Mouse (Mus musculus): ENCODE results near the gene Tekt4. TPM values are rescaled to one million over a fixed set of nuclear protein-coding genes. Genes with fewer than 3 reads are reported as not detected.

Tekt4 gene
- polyA plus RNA-seq, 1 experiment, result not detected

- Histone ChIP-seq H3K27me3 (ENCODE audit: control insufficient read depth, insufficient read depth, insufficient read length) (no peaks in the 10 kb centered on the region), H3K4me2 (ENCODE audit: low read depth) (no peak overlapping the region), H3K79me2 (ENCODE audit: control insufficient read depth, insufficient read depth) (no peaks in the 10 kb centered on the region), H3K36me3 (ENCODE audit: control insufficient read depth, insufficient read depth) (no peaks in the 10 kb centered on the region), H3K4me3 (no peak overlapping the region), H3ac (ENCODE audit: control insufficient read depth, insufficient read length) (no peak overlapping the region)
- TF ChIP-seq MYOD1 (IDR thresholded peaks at IDR 0.05; ENCODE audit: control insufficient read depth in 1 of 3, insufficient read length in 2 of 3, low read depth in 2 of 3), result no peak
- no peak for TF ChIP-seq REST (IDR thresholded peaks at IDR 0.05; ENCODE audit: insufficient read depth, insufficient read length)
- no peak for TF ChIP-seq E2F4 (IDR thresholded peaks at IDR 0.05; ENCODE audit: insufficient read depth)
- TF ChIP-seq USF1 (IDR thresholded peaks at IDR 0.05; ENCODE audit: low read depth), result no peak
- no peak for TF ChIP-seq POLR2A (IDR thresholded peaks at IDR 0.05; ENCODE audit: insufficient read length, low read depth)
- TF ChIP-seq TCF3 (IDR thresholded peaks at IDR 0.05; ENCODE audit: insufficient read length, low read depth), result no peak
- no peak for TF ChIP-seq MYOG (IDR thresholded peaks at IDR 0.05; ENCODE audit: control insufficient read depth in 1 of 3, insufficient read depth in 1 of 3, insufficient read length in 2 of 3, low read depth in 2 of 3)
- TF ChIP-seq MAX (IDR thresholded peaks at IDR 0.05; ENCODE audit: low read depth), result no peak
- no peak for TF ChIP-seq POLR2AphosphoS2 (IDR thresholded peaks at IDR 0.05; ENCODE audit: insufficient read length, low read depth)
- no peak for TF ChIP-seq TCF12 (IDR thresholded peaks at IDR 0.05; ENCODE audit: insufficient read depth, poor library complexity, severe bottlenecking)
- TF ChIP-seq CEBPB (IDR thresholded peaks at IDR 0.05; ENCODE audit: insufficient read depth, poor library complexity, severe bottlenecking), result no peak
- no peak for TF ChIP-seq SRF (IDR thresholded peaks at IDR 0.05; ENCODE audit: control insufficient read depth, insufficient read length, low read depth)
These were observed 44.8 kb upstream of the Tekt4 start for GRCm38 (mm10) chr17:25409621-25410020.

DNA sequence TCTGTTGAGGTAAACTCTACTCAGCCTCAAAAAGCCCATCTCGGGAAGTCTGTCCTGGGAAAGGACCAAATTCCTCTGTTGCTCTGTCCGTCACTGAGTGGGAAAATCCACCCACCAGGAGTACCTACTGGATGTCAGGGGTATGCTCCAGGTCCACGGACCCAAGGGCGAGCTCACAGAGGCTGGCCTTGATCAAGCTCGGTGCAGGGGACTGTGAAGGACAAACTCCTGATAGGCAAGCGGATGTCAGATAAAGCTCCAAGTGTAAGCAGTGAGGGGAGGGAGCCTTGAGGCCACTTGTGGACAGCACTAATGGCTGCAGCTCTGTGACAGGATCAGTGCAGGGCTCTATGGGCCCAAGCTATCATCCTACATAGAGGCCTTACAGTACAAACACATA, 44.2 kb upstream of the Tekt4 start:
- H3K4me2 ChIP-seq (ENCODE audit: low read depth), result no peak overlapping the region
- H3K36me3 ChIP-seq (ENCODE audit: control insufficient read depth, insufficient read depth), result no peaks in the 10 kb centered on the region
- H3K79me2 ChIP-seq (ENCODE audit: control insufficient read depth, insufficient read depth), result no peaks in the 10 kb centered on the region
- H3ac ChIP-seq (ENCODE audit: control insufficient read depth, insufficient read length), result no peak overlapping the region
- no peak overlapping the region for H3K4me3 ChIP-seq
- no peaks in the 10 kb centered on the region for H3K27me3 ChIP-seq (ENCODE audit: control insufficient read depth, insufficient read depth, insufficient read length)
- TF ChIP-seq TCF3 (IDR thresholded peaks at IDR 0.05; ENCODE audit: insufficient read length, low read depth), result no peak
- no peak for TF ChIP-seq TCF12 (IDR thresholded peaks at IDR 0.05; ENCODE audit: insufficient read depth, poor library complexity, severe bottlenecking)
- no peak for TF ChIP-seq MAX (IDR thresholded peaks at IDR 0.05; ENCODE audit: low read depth)
- TF ChIP-seq E2F4 (IDR thresholded peaks at IDR 0.05; ENCODE audit: insufficient read depth), result no peak
- no peak for TF ChIP-seq MYOG (IDR thresholded peaks at IDR 0.05; ENCODE audit: control insufficient read depth in 1 of 3, insufficient read depth in 1 of 3, insufficient read length in 2 of 3, low read depth in 2 of 3)
- TF ChIP-seq POLR2AphosphoS2 (IDR thresholded peaks at IDR 0.05; ENCODE audit: insufficient read length, low read depth), result no peak
- no peak for TF ChIP-seq CEBPB (IDR thresholded peaks at IDR 0.05; ENCODE audit: insufficient read depth, poor library complexity, severe bottlenecking)
- TF ChIP-seq MYOD1 (IDR thresholded peaks at IDR 0.05; ENCODE audit: control insufficient read depth in 1 of 3, insufficient read length in 2 of 3, low read depth in 2 of 3), result no peak
- no peak for TF ChIP-seq USF1 (IDR thresholded peaks at IDR 0.05; ENCODE audit: low read depth)
- no peak for TF ChIP-seq SRF (IDR thresholded peaks at IDR 0.05; ENCODE audit: control insufficient read depth, insufficient read length, low read depth)
- TF ChIP-seq REST (IDR thresholded peaks at IDR 0.05; ENCODE audit: insufficient read depth, insufficient read length), result no peak
- TF ChIP-seq POLR2A (IDR thresholded peaks at IDR 0.05; ENCODE audit: insufficient read length, low read depth), result no peak

GRCm38 (mm10) chr17:25410786-25411185, 43.6 kb upstream of the Tekt4 start:
- TF ChIP-seq CEBPB (IDR thresholded peaks at IDR 0.05; ENCODE audit: insufficient read depth, poor library complexity, severe bottlenecking), result no peak
- Histone ChIP-seq H3ac (ENCODE audit: control insufficient read depth, insufficient read length) (no peak overlapping the region), H3K4me3 (no peak overlapping the region), H3K36me3 (ENCODE audit: control insufficient read depth, insufficient read depth) (no peaks in the 10 kb centered on the region), H3K79me2 (ENCODE audit: control insufficient read depth, insufficient read depth) (no peaks in the 10 kb centered on the region), H3K4me2 (ENCODE audit: low read depth) (peak overlapping the region; percentile 24), H3K27me3 (ENCODE audit: control insufficient read depth, insufficient read depth, insufficient read length) (no peaks in the 10 kb centered on the region)

DNA sequence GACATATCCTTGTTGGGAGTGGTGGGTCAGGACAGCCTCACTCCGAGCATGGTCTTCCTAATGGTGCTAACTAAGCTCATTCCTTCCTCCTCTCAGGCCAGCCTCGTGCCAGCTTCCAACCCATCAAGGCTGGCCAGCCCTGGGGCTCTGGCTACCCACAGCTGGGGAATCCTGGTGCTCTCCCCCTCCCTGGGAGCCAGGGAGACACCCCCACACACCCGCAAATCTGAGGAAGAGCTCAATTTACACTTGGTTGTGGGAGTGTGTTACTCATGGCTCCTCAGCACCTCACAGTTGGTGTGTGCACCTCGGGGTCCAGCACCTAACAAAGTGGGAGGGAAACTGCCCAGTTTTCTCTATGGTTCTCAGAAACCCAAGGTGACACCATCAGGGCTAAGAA, 43.2 kb upstream of the Tekt4 start:
- H3ac ChIP-seq (ENCODE audit: control insufficient read depth, insufficient read length), result no peak overlapping the region
- TF ChIP-seq USF1 (IDR thresholded peaks at IDR 0.05; ENCODE audit: low read depth) (no peak), REST (IDR thresholded peaks at IDR 0.05; ENCODE audit: insufficient read depth, insufficient read length) (no peak), MAX (IDR thresholded peaks at IDR 0.05; ENCODE audit: low read depth) (no peak), CEBPB (IDR thresholded peaks at IDR 0.05; ENCODE audit: insufficient read depth, poor library complexity, severe bottlenecking) (no peak), TCF12 (IDR thresholded peaks at IDR 0.05; ENCODE audit: insufficient read depth, poor library complexity, severe bottlenecking) (no peak), SRF (IDR thresholded peaks at IDR 0.05; ENCODE audit: control insufficient read depth, insufficient read length, low read depth) (no peak), E2F4 (IDR thresholded peaks at IDR 0.05; ENCODE audit: insufficient read depth) (no peak), POLR2A (IDR thresholded peaks at IDR 0.05; ENCODE audit: insufficient read length, low read depth) (no peak), MYOG (IDR thresholded peaks at IDR 0.05; ENCODE audit: control insufficient read depth in 1 of 3, insufficient read depth in 1 of 3, insufficient read length in 2 of 3, low read depth in 2 of 3) (no peak), POLR2AphosphoS2 (IDR thresholded peaks at IDR 0.05; ENCODE audit: insufficient read length, low read depth) (no peak), MYOD1 (IDR thresholded peaks at IDR 0.05; ENCODE audit: control insufficient read depth in 1 of 3, insufficient read length in 2 of 3, low read depth in 2 of 3) (no peak), TCF3 (IDR thresholded peaks at IDR 0.05; ENCODE audit: insufficient read length, low read depth) (no peak)
- no peaks in the 10 kb centered on the region for H3K36me3 ChIP-seq (ENCODE audit: control insufficient read depth, insufficient read depth)
- H3K27me3 ChIP-seq (ENCODE audit: control insufficient read depth, insufficient read depth, insufficient read length), result no peaks in the 10 kb centered on the region
- H3K79me2 ChIP-seq (ENCODE audit: control insufficient read depth, insufficient read depth), result no peaks in the 10 kb centered on the region
- peak overlapping the region; percentile 24 for H3K4me2 ChIP-seq (ENCODE audit: low read depth)
- no peak overlapping the region for H3K4me3 ChIP-seq

DNA sequence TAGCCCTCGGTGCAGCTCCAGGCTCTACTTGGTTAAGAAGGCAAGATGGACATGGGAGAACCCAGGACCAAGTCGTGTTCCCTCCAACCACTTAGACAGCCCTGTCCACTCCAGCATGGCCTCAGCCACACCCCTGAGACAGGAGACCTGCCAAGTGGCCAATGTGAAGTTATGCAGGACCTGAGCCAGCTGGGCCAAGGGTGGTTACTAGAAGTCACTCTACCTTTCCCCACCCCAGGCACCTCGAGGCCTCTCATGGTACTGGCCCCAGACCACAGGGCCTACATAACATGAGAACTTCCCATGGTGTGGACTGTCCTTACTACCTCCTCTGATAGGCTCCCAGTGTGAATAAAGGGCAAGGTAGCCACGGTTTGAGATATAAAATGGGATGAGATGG, 40.2 kb upstream of the Tekt4 start:
- no peaks in the 10 kb centered on the region for H3K36me3 ChIP-seq (ENCODE audit: control insufficient read depth, insufficient read depth)
- H3K4me2 ChIP-seq (ENCODE audit: low read depth), result no peak overlapping the region
- no peak overlapping the region for H3K4me3 ChIP-seq
- H3K27me3 ChIP-seq (ENCODE audit: control insufficient read depth, insufficient read depth, insufficient read length), result no peaks in the 10 kb centered on the region
- no peak for TF ChIP-seq TCF12 (IDR thresholded peaks at IDR 0.05; ENCODE audit: insufficient read depth, poor library complexity, severe bottlenecking)
- H3ac ChIP-seq (ENCODE audit: control insufficient read depth, insufficient read length), result no peak overlapping the region
- no peaks in the 10 kb centered on the region for H3K79me2 ChIP-seq (ENCODE audit: control insufficient read depth, insufficient read depth)

Measured in myocyte (in vitro differentiated cells).